Mouse (Mus musculus) intestine, postnatal 0 days (tissue): ENCODE measurements around the gene Lgmn. TPM values are rescaled to one million over a fixed set of nuclear protein-coding genes. Genes with fewer than 3 reads are reported as not detected.

Experiments
- ATAC-seq: fragments of 200-750 bp; cut with Nextera tagmentation; 2 replicates; pipeline ENCODE4 v1.8.0; 2017; ENCODE audit warnings: mild to moderate bottlenecking, moderate TSS enrichment, moderate library complexity
- H3K27ac ChIP-seq: fragments of 300-500 bp; sonication (generic); 2 replicates; pipeline ENCODE4 v1.5.1; 2014; ENCODE audit warnings: mild to moderate bottlenecking, low read depth, low read length, moderate library complexity
- H3K27me3 ChIP-seq: fragments of 300-500 bp; sonication (generic); replicated peaks from 2 replicates; pipeline ENCODE4 v1.6.1; 2014; ENCODE audit warnings: low read length, mixed read lengths; ENCODE audit not compliant: control insufficient read depth, insufficient read depth
- H3K36me3 ChIP-seq: fragments of 300-500 bp; sonication (generic); 2 replicates; pipeline ENCODE4 v1.6.1; 2014; ENCODE audit warnings: mild to moderate bottlenecking, moderate library complexity; ENCODE audit not compliant: control insufficient read depth, insufficient read depth
- H3K4me1 ChIP-seq: fragments of 300-500 bp; sonication (generic); replicated peaks from 2 replicates; pipeline ENCODE4 v1.6.1; 2014; ENCODE audit warnings: antibody characterized with exemption, low read length, mixed read lengths; ENCODE audit not compliant: control insufficient read depth, insufficient read depth
- H3K4me2 ChIP-seq: fragments of 300-500 bp; sonication (generic); replicated peaks from 2 replicates; pipeline ENCODE4 v1.6.1; 2014; ENCODE audit warnings: low read depth, mild to moderate bottlenecking, moderate library complexity
- H3K4me3 ChIP-seq: fragments of 300-500 bp; sonication (generic); 2 replicates; pipeline ENCODE4 v1.5.1; 2014; ENCODE audit warnings: low read depth, low read length
- H3K9ac ChIP-seq: fragments of 300-500 bp; sonication (generic); 2 replicates; pipeline ENCODE4 v1.6.1; 2014; ENCODE audit warnings: mild to moderate bottlenecking, low read depth, low read length
- H3K9me3 ChIP-seq: fragments of 300-500 bp; sonication (generic); 2 replicates; pipeline ENCODE4 v1.6.1; 2016; ENCODE audit warnings: mixed run types; ENCODE audit not compliant: control insufficient read depth
- CTCF ChIP-seq: sonication (generic); IDR thresholded peaks from 2 replicates; pipeline ENCODE4 v1.5.1; 2016; ENCODE audit warnings: low read depth, mild to moderate bottlenecking, control low read depth, antibody characterized with exemption, moderate library complexity
- WGBS: fragments of 180-500 bp; shearing (Covaris S2); extraction: QIAGEN DNeasy Blood & Tissue Kit; methylation state at CpG from one replicate; pipeline ENCODE4 v1.1.7; 2014; 5-methylcytosine and 5-hydroxymethylcytosine counted together
- polyA plus RNA-seq: library from polyadenylated mRNA; unstranded; fragments of >200 nt; fragmentation: Nextera tagmentation; extraction: Ambion mirVana; gene quantifications from 2 replicates; pipeline ENCODE4 v1.2.1, GENCODE M21; 2015

Gene Lgmn
- polyA plus RNA-seq, 1 experiment from 2014 or later = 1,340 TPM

- no peaks in the 10 kb centered on the region; the same call in 1 of the 2 replicates for H3K36me3 ChIP-seq
- 0 out of 2 replicates have a peak, but pooled peaks cover 6% of the 10 kb centered on the region for H3K4me1 ChIP-seq
- H3K4me2 ChIP-seq = no peak overlapping the region
- H3K9ac ChIP-seq = no peak overlapping the region
- TF ChIP-seq CTCF = no peak
- no peak overlapping the region for H3K27ac ChIP-seq
- 53% methylated on average over 10 of the region's 10 CpGs for WGBS
- H3K9me3 ChIP-seq = no peaks in the 10 kb centered on the region
- no peak for ATAC-seq
- H3K4me3 ChIP-seq = no peak overlapping the region
- no peaks in the 10 kb centered on the region for H3K27me3 ChIP-seq
These were observed 19.3 kb downstream of the Lgmn start for GRCm38 (mm10) chr12:102420168-102420890.

- Histone ChIP-seq H3K4me3 (no peak overlapping the region), H3K9ac (no peak overlapping the region), H3K4me2 (no peak overlapping the region), H3K9me3 (no peaks in the 10 kb centered on the region), H3K4me1 (0 out of 2 replicates have a peak, but pooled peaks cover 3% of the 10 kb centered on the region), H3K27ac (no peak overlapping the region), H3K36me3 (no peaks in the 10 kb centered on the region; the same call in 1 of the 2 replicates), H3K27me3 (no peaks in the 10 kb centered on the region)
- WGBS = 72% methylated on average over 3 of the region's 3 CpGs
- no peak for TF ChIP-seq CTCF
- ATAC-seq = no peak
These were observed 20.1 kb downstream of the Lgmn start for GRCm38 (mm10) chr12:102419544-102419943.

- Histone ChIP-seq H3K4me3 (no peak overlapping the region), H3K9me3 (no peaks in the 10 kb centered on the region), H3K27ac (no peak overlapping the region), H3K9ac (no peak overlapping the region), H3K36me3 (peaks cover 6% of the 10 kb centered on the region; the same call in 1 of the 2 replicates), H3K4me2 (no peak overlapping the region), H3K27me3 (no peaks in the 10 kb centered on the region), H3K4me1 (0 out of 2 replicates have a peak, but pooled peaks cover 3% of the 10 kb centered on the region)
- no peak for TF ChIP-seq CTCF
- ATAC-seq = peak; percentile 45; the same call in 1 of the 2 replicates
- 60% methylated on average over 6 of the region's 6 CpGs for WGBS
These were observed 21.9 kb downstream of the Lgmn start for GRCm38 (mm10) chr12:102417701-102418100.

GRCm38 (mm10) chr12:102416955-102417510 is 22.6 kb downstream of the Lgmn start:
- H3K4me1 ChIP-seq = 0 out of 2 replicates have a peak, but pooled peaks cover 3% of the 10 kb centered on the region
- H3K27me3 ChIP-seq = no peaks in the 10 kb centered on the region
- H3K9me3 ChIP-seq = no peaks in the 10 kb centered on the region
- H3K4me2 ChIP-seq = no peak overlapping the region
- 69% methylated on average over 7 of the region's 7 CpGs for whole genome bisulfite sequencing
- 0 out of 2 replicates have a peak, but pooled peaks have one; percentile 9 for ATAC-seq
- TF ChIP-seq CTCF = no peak
- 0 out of 2 replicates have a peak overlapping the region, but pooled peaks have one; percentile 1 for H3K9ac ChIP-seq
- peaks cover 8% of the 10 kb centered on the region; the same call in 1 of the 2 replicates for H3K36me3 ChIP-seq
- H3K4me3 ChIP-seq = no peak overlapping the region
- peak overlapping the region; percentile 35; the same call in 1 of the 2 replicates for H3K27ac ChIP-seq

- Histone ChIP-seq H3K27ac (peak overlapping the region; percentile 35; the same call in 1 of the 2 replicates), H3K36me3 (peaks cover 8% of the 10 kb centered on the region; the same call in 1 of the 2 replicates), H3K9ac (0 out of 2 replicates have a peak overlapping the region, but pooled peaks have one; percentile 1), H3K27me3 (no peaks in the 10 kb centered on the region), H3K4me3 (no peak overlapping the region), H3K4me2 (no peak overlapping the region), H3K9me3 (no peaks in the 10 kb centered on the region), H3K4me1 (0 out of 2 replicates have a peak, but pooled peaks cover 3% of the 10 kb centered on the region)
- 0 out of 2 replicates have a peak, but pooled peaks have one; percentile 38 for ATAC-seq
- TF ChIP-seq CTCF = no peak
- 49% methylated on average over 7 of the region's 7 CpGs for WGBS
These were observed 23.2 kb downstream of the Lgmn start for GRCm38 (mm10) chr12:102416391-102416837.

GRCm38 (mm10) chr12:102414686-102415085 is 24.9 kb downstream of the Lgmn start:
- ATAC-seq = no peak

More at GRCm38 (mm10) chr12:102414686-102415085, 24.9 kb downstream of the Lgmn start:
- Histone ChIP-seq H3K27me3 (no peaks in the 10 kb centered on the region), H3K4me3 (no peak overlapping the region), H3K4me2 (no peak overlapping the region), H3K9me3 (no peaks in the 10 kb centered on the region), H3K36me3 (peaks cover 8% of the 10 kb centered on the region; the same call in 1 of the 2 replicates), H3K9ac (no peak overlapping the region), H3K27ac (no peak overlapping the region), H3K4me1 (0 out of 2 replicates have a peak, but pooled peaks cover 3% of the 10 kb centered on the region)
- TF ChIP-seq CTCF = no peak
- WGBS = 78% methylated on average over 6 of the region's 6 CpGs
